Mouse (Mus musculus) urinary bladder, postnatal 14 days (tissue): Measurements from ENCODE around the gene Serpinf1.
A peak's percentile ranks its signal among the peaks of the same experiment; 100 is the strongest.
"Not testable (repeated sequence)": the region's sequence is repeated elsewhere in the genome, so short reads cannot be mapped to it uniquely, and the experiment has no call there.

Experiments
- DNase-seq: peaks from one replicate; pipeline ENCODE4 v3.0.0; 2021; ENCODE audit warnings: low spot score

Gene Serpinf1

GRCm38 (mm10) chr11:75422013-75422792, at the start of gene Serpinf1:
Gene Serpinf1, minus strand, starts transcription at chr11:75422701.
- no peak for DNase-seq

- no peak for DNase-seq
Observed at GRCm38 (mm10) chr11:75470675-75471074, 48.2 kb upstream of the Serpinf1 start.

GRCm38 (mm10) chr11:75469261-75469660, 46.8 kb upstream of the Serpinf1 start:
- DNase-seq, result no peak

GRCm38 (mm10) chr11:75468410-75468809, 45.9 kb upstream of the Serpinf1 start:
- no peak for DNase-seq

- DNase-seq, result peak; percentile 67
Observed at GRCm38 (mm10) chr11:75467512-75468215, 45.2 kb upstream of the Serpinf1 start.

GRCm38 (mm10) chr11:75466731-75467505, 44.4 kb upstream of the Serpinf1 start:
- no peak for DNase-seq

- DNase-seq, result no peak
Observed at GRCm38 (mm10) chr11:75465051-75465450, 42.5 kb upstream of the Serpinf1 start.

GRCm38 (mm10) chr11:75464417-75464816, 41.9 kb upstream of the Serpinf1 start:
- no peak for DNase-seq

- DNase-seq, result no peak
Observed at GRCm38 (mm10) chr11:75463624-75464023, 41.1 kb upstream of the Serpinf1 start.

- peak; percentile 96 for DNase-seq
Observed at GRCm38 (mm10) chr11:75462865-75463336, 40.4 kb upstream of the Serpinf1 start.

GRCm38 (mm10) chr11:75462253-75462783, 39.8 kb upstream of the Serpinf1 start:
- peak; percentile 91 for DNase-seq

GRCm38 (mm10) chr11:75461743-75462252, 39.3 kb upstream of the Serpinf1 start:
- DNase-seq, result no peak

GRCm38 (mm10) chr11:75460844-75461742, 38.6 kb upstream of the Serpinf1 start, which contains the start of gene Tlcd2:
Gene Tlcd2, plus strand, starts transcription at chr11:75461715.
- peak; percentile 99 for DNase-seq

GRCm38 (mm10) chr11:75460103-75460843, 37.8 kb upstream of the Serpinf1 start:
- DNase-seq, result peak; percentile 94

- DNase-seq, result no peak
Observed at GRCm38 (mm10) chr11:75459751-75460102, 37.2 kb upstream of the Serpinf1 start.

- DNase-seq, result no peak
Observed at GRCm38 (mm10) chr11:75459141-75459711, 36.7 kb upstream of the Serpinf1 start.

- DNase-seq, result no peak
Observed at GRCm38 (mm10) chr11:75458628-75459041, 36.1 kb upstream of the Serpinf1 start.

- peak; percentile 47 for DNase-seq
Observed at GRCm38 (mm10) chr11:75458169-75458568, 35.7 kb upstream of the Serpinf1 start.

GRCm38 (mm10) chr11:75456440-75456871, 34.0 kb upstream of the Serpinf1 start:
- no peak for DNase-seq

- not testable (repeated sequence) for DNase-seq
Observed at GRCm38 (mm10) chr11:75455971-75456370, 33.5 kb upstream of the Serpinf1 start.
